Mouse (Mus musculus) hindbrain, embryonic 15.5 days (tissue): Measurements from ENCODE around the gene Poln. TPM values are rescaled to one million over a fixed set of nuclear protein-coding genes. Genes with fewer than 3 reads are reported as not detected.

Experiments
- ATAC-seq: fragments of 200-750 bp; cut with Nextera tagmentation; 2 replicates; pipeline ENCODE4 v1.8.0; 2017; ENCODE audit warnings: low read depth, moderate number of reproducible peaks, moderate TSS enrichment; ENCODE audit not compliant: low FRiP score
- H3K27ac ChIP-seq: fragments of 300-500 bp; sonication (generic); replicated peaks from 2 replicates; pipeline ENCODE4 v1.5.1; 2015; ENCODE audit warnings: mild to moderate bottlenecking, inconsistent platforms
- H3K27me3 ChIP-seq: fragments of 300-500 bp; sonication (generic); 2 replicates; pipeline ENCODE4 v1.6.1; 2015; ENCODE audit warnings: control low read depth, inconsistent platforms
- H3K36me3 ChIP-seq: fragments of 300-500 bp; sonication (generic); 2 replicates; pipeline ENCODE4 v1.6.1; 2015; ENCODE audit warnings: control low read depth, inconsistent platforms
- H3K4me1 ChIP-seq: fragments of 300-500 bp; sonication (generic); replicated peaks from 2 replicates; pipeline ENCODE4 v1.6.1; 2015; ENCODE audit warnings: control low read depth, inconsistent platforms
- H3K4me2 ChIP-seq: fragments of 300-500 bp; sonication (generic); 2 replicates; pipeline ENCODE4 v1.6.1; 2015; ENCODE audit warnings: moderate library complexity, mild to moderate bottlenecking, inconsistent platforms
- H3K4me3 ChIP-seq: fragments of 300-500 bp; sonication (generic); 2 replicates; pipeline ENCODE4 v1.5.1; 2015; ENCODE audit warnings: mild to moderate bottlenecking, inconsistent platforms
- H3K9ac ChIP-seq: fragments of 300-500 bp; sonication (generic); 2 replicates; pipeline ENCODE4 v1.6.1; 2015; ENCODE audit warnings: inconsistent platforms
- H3K9me3 ChIP-seq: fragments of 300-500 bp; sonication (generic); 2 replicates; pipeline ENCODE4 v1.6.1; 2016; ENCODE audit warnings: control low read depth, inconsistent platforms
- WGBS: fragments of 180-500 bp; shearing (Covaris S2); methylation state at CpG from one replicate; pipeline ENCODE4 v1.1.7; 2015; 5-methylcytosine and 5-hydroxymethylcytosine counted together
- polyA plus RNA-seq: library from polyadenylated mRNA; unstranded; fragments of >200 nt; fragmentation: Nextera tagmentation; extraction: Ambion mirVana; gene quantifications from 2 replicates; pipeline ENCODE4 v1.2.1, GENCODE M21; 2015

The Poln gene
- polyA plus RNA-seq, 1 experiment from 2014 or later, result 0.77 TPM

GRCm38 (mm10) chr5:34185791-34186190, 16.5 kb upstream of the Poln start:
- Histone ChIP-seq H3K4me2 (peak overlapping the region; percentile 92), H3K4me1 (peaks cover 54% of the 10 kb centered on the region), H3K27ac (no peak overlapping the region), H3K4me3 (peak overlapping the region; percentile 88), H3K27me3 (no peaks in the 10 kb centered on the region), H3K9me3 (no peaks in the 10 kb centered on the region), H3K36me3 (peaks cover 6% of the 10 kb centered on the region; the same call in 1 of the 2 replicates), H3K9ac (peak overlapping the region; percentile 73; the same call in 1 of the 2 replicates)
- ATAC-seq, result no peak

GRCm38 (mm10) chr5:34185051-34185580, 15.9 kb upstream of the Poln start:
- H3K27ac ChIP-seq, result no peak overlapping the region
- 94% methylated on average over 1 of the region's 1 CpGs for WGBS
- no peaks in the 10 kb centered on the region for H3K27me3 ChIP-seq
- H3K9ac ChIP-seq, result peak overlapping the region; percentile 73; the same call in 1 of the 2 replicates
- H3K4me3 ChIP-seq, result 0 out of 2 replicates have a peak overlapping the region, but pooled peaks have one; percentile 4
- H3K9me3 ChIP-seq, result no peaks in the 10 kb centered on the region
- H3K4me1 ChIP-seq, result peaks cover 54% of the 10 kb centered on the region
- H3K4me2 ChIP-seq, result peak overlapping the region; percentile 92
- ATAC-seq, result no peak
- H3K36me3 ChIP-seq, result peaks cover 6% of the 10 kb centered on the region; the same call in 1 of the 2 replicates

GRCm38 (mm10) chr5:34183976-34184375, 14.7 kb upstream of the Poln start:
- Histone ChIP-seq H3K27ac (no peak overlapping the region), H3K36me3 (peaks cover 6% of the 10 kb centered on the region; the same call in 1 of the 2 replicates), H3K4me2 (no peak overlapping the region), H3K9ac (no peak overlapping the region), H3K9me3 (no peaks in the 10 kb centered on the region), H3K4me1 (peaks cover 52% of the 10 kb centered on the region), H3K4me3 (no peak overlapping the region), H3K27me3 (no peaks in the 10 kb centered on the region)
- WGBS, result 91% methylated on average over 3 of the region's 3 CpGs
- ATAC-seq, result no peak

GRCm38 (mm10) chr5:34183156-34183880, 14.1 kb upstream of the Poln start:
- H3K9me3 ChIP-seq, result no peaks in the 10 kb centered on the region
- ATAC-seq, result no peak
- H3K27me3 ChIP-seq, result no peaks in the 10 kb centered on the region
- H3K4me3 ChIP-seq, result no peak overlapping the region
- H3K9ac ChIP-seq, result no peak overlapping the region
- H3K36me3 ChIP-seq, result peaks cover 9% of the 10 kb centered on the region; the same call in 1 of the 2 replicates
- H3K4me1 ChIP-seq, result peaks cover 45% of the 10 kb centered on the region
- WGBS, result 55% methylated on average over 5 of the region's 5 CpGs
- no peak overlapping the region for H3K27ac ChIP-seq
- H3K4me2 ChIP-seq, result no peak overlapping the region

GRCm38 (mm10) chr5:34182486-34182885, 13.2 kb upstream of the Poln start:
- H3K4me1 ChIP-seq, result peaks cover 43% of the 10 kb centered on the region
- ATAC-seq, result no peak
- H3K4me3 ChIP-seq, result no peak overlapping the region
- H3K4me2 ChIP-seq, result no peak overlapping the region
- peaks cover 15% of the 10 kb centered on the region; the same call in 1 of the 2 replicates for H3K36me3 ChIP-seq
- WGBS, result 74% methylated on average over 3 of the region's 3 CpGs
- no peaks in the 10 kb centered on the region for H3K27me3 ChIP-seq
- no peaks in the 10 kb centered on the region for H3K9me3 ChIP-seq
- H3K27ac ChIP-seq, result no peak overlapping the region
- H3K9ac ChIP-seq, result no peak overlapping the region

GRCm38 (mm10) chr5:34177821-34178220, 8.6 kb upstream of the Poln start:
- no peak overlapping the region for H3K4me2 ChIP-seq
- H3K27me3 ChIP-seq, result no peaks in the 10 kb centered on the region
- 97% methylated on average over 4 of the region's 4 CpGs for WGBS
- H3K36me3 ChIP-seq, result peaks cover 54% of the 10 kb centered on the region
- H3K9me3 ChIP-seq, result no peaks in the 10 kb centered on the region
- no peak overlapping the region for H3K9ac ChIP-seq
- ATAC-seq, result no peak
- H3K4me3 ChIP-seq, result no peak overlapping the region
- no peak overlapping the region for H3K27ac ChIP-seq
- peaks cover 3% of the 10 kb centered on the region for H3K4me1 ChIP-seq

GRCm38 (mm10) chr5:34177091-34177490, 7.8 kb upstream of the Poln start:
- H3K27ac ChIP-seq, result no peak overlapping the region
- ATAC-seq, result no peak
- 93% methylated on average over 2 of the region's 2 CpGs for WGBS
- H3K4me1 ChIP-seq, result no peaks in the 10 kb centered on the region
- H3K36me3 ChIP-seq, result peaks cover 54% of the 10 kb centered on the region
- no peaks in the 10 kb centered on the region for H3K27me3 ChIP-seq
- no peak overlapping the region for H3K9ac ChIP-seq
- no peak overlapping the region for H3K4me2 ChIP-seq
- H3K4me3 ChIP-seq, result no peak overlapping the region
- no peaks in the 10 kb centered on the region for H3K9me3 ChIP-seq

- no peak overlapping the region for H3K9ac ChIP-seq
- H3K4me2 ChIP-seq, result no peak overlapping the region
- H3K4me3 ChIP-seq, result no peak overlapping the region
- H3K36me3 ChIP-seq, result peaks cover 54% of the 10 kb centered on the region
- no peak overlapping the region for H3K27ac ChIP-seq
- H3K27me3 ChIP-seq, result no peaks in the 10 kb centered on the region
- no peaks in the 10 kb centered on the region for H3K4me1 ChIP-seq
- WGBS, result 61% methylated on average over 10 of the region's 10 CpGs
- H3K9me3 ChIP-seq, result no peaks in the 10 kb centered on the region
- ATAC-seq, result no peak
Measured at GRCm38 (mm10) chr5:34176691-34177090, 7.4 kb upstream of the Poln start.

- Histone ChIP-seq H3K36me3 (peaks cover 48% of the 10 kb centered on the region), H3K4me1 (peaks cover 1% of the 10 kb centered on the region; the same call in 1 of the 2 replicates), H3K4me3 (no peak overlapping the region), H3K9me3 (no peaks in the 10 kb centered on the region), H3K4me2 (no peak overlapping the region), H3K27ac (no peak overlapping the region), H3K9ac (no peak overlapping the region), H3K27me3 (no peaks in the 10 kb centered on the region)
- 19% methylated on average over 5 of the region's 5 CpGs for WGBS
- no peak for ATAC-seq
Measured at GRCm38 (mm10) chr5:34175403-34175694, 6.1 kb upstream of the Poln start.

GRCm38 (mm10) chr5:34174550-34175402, 5.5 kb upstream of the Poln start:
- H3K9me3 ChIP-seq, result no peaks in the 10 kb centered on the region
- no peak overlapping the region for H3K27ac ChIP-seq
- ATAC-seq, result no peak
- H3K36me3 ChIP-seq, result peaks cover 48% of the 10 kb centered on the region
- H3K27me3 ChIP-seq, result no peaks in the 10 kb centered on the region
- H3K4me3 ChIP-seq, result no peak overlapping the region
- no peak overlapping the region for H3K4me2 ChIP-seq
- no peak overlapping the region for H3K9ac ChIP-seq
- H3K4me1 ChIP-seq, result peaks cover 6% of the 10 kb centered on the region; the same call in 1 of the 2 replicates
- WGBS, result 67% methylated on average over 5 of the region's 5 CpGs

- H3K9ac ChIP-seq, result no peak overlapping the region
- H3K9me3 ChIP-seq, result no peaks in the 10 kb centered on the region
- peaks cover 48% of the 10 kb centered on the region for H3K36me3 ChIP-seq
- ATAC-seq, result no peak
- H3K4me1 ChIP-seq, result peaks cover 6% of the 10 kb centered on the region; the same call in 1 of the 2 replicates
- no peaks in the 10 kb centered on the region for H3K27me3 ChIP-seq
- 91% methylated on average over 2 of the region's 2 CpGs for WGBS
- no peak overlapping the region for H3K4me2 ChIP-seq
- H3K4me3 ChIP-seq, result no peak overlapping the region
- no peak overlapping the region for H3K27ac ChIP-seq
Measured at GRCm38 (mm10) chr5:34174021-34174420, 4.8 kb upstream of the Poln start.

- peaks cover 24% of the 10 kb centered on the region for H3K36me3 ChIP-seq
- H3K4me3 ChIP-seq, result no peak overlapping the region
- no peak for ATAC-seq
- 74% methylated on average over 4 of the region's 4 CpGs for WGBS
- H3K9ac ChIP-seq, result no peak overlapping the region
- peak overlapping the region; percentile 65 for H3K27ac ChIP-seq
- H3K9me3 ChIP-seq, result no peaks in the 10 kb centered on the region
- H3K27me3 ChIP-seq, result no peaks in the 10 kb centered on the region
- H3K4me1 ChIP-seq, result peaks cover 19% of the 10 kb centered on the region
- H3K4me2 ChIP-seq, result no peak overlapping the region
Measured at GRCm38 (mm10) chr5:34170726-34171125, 1.5 kb upstream of the Poln start.
